Mouse (Mus musculus) mouse embryonic stem cell (cell line): Measurements from ENCODE around the gene Gm1123.

Source experiments
- in situ Hi-C, 2 experiments: fragments of 300-500 bp; cut with MboI; formaldehyde crosslinking; loops; 1 replicate in 1 of 2; 3 replicates in 1 of 2; pipeline ENCODE4 v1.14.3; 2019 to 2020; ENCODE audit warnings: low sequenced_read_pairs in 2 of 2, low pct_unique_long_range_greater_than_20kb in 1 of 2, mixed read lengths in 1 of 2; ENCODE audit not compliant: unreplicated experiment in 1 of 2

Gene Gm1123

GRCm38 (mm10) chr9:99035575-99035974, at the start of gene Gm1123:
Gene Gm1123, minus strand, starts transcription at chr9:99035715.
- in situ Hi-C loops, result no loop called here

GRCm38 (mm10) chr9:99081718-99082117, 46.2 kb upstream of the Gm1123 start:
- in situ Hi-C loops, result no loop called here

- in situ Hi-C loops, result no loop called here
Observed at GRCm38 (mm10) chr9:99081308-99081707, 45.8 kb upstream of the Gm1123 start.

GRCm38 (mm10) chr9:99080657-99081056, 45.1 kb upstream of the Gm1123 start:
- in situ Hi-C loops, result no loop called here

DNA sequence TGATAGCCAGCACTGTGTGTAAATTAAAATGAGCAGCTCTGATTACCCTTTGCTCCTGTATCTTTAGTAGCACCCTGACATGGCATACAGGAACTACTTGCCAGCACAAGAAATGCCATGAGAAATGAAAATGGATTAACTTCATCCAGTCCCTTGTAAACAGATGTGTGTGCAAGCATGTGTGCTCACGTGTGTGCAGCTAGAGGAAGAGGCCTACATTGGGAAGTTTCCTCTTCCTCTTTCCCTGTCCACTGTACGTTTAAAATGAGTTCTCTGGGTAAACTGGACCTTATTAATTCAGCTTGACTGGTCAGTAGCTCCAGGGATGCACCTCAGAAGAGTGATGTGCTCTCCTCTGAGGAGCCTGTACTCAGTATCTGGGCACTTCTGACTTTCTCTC, 38.9 kb upstream of the Gm1123 start:
- in situ Hi-C loops, result no loop called here

GRCm38 (mm10) chr9:99072538-99072937, 37.0 kb upstream of the Gm1123 start:
- in situ Hi-C loops, result no loop called here

DNA sequence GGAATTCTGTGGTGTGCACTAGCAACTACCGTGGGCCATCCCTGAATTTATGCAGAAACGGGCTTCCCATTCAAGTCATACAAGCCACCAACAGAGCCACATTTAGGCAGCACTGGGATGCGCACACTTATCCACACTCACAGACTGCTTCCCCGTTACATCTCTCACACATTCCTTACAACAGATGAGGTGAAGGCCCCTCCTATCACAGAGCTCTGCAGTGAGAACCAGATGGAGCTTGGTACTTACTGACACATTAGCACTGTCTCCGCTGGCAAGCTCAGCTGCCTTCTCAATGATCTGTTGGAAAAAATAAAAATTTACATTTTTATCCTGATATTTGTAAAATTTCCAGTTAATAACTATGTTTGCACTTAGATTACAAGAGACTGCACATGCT, 29.8 kb upstream of the Gm1123 start:
- in situ Hi-C loops, result loop anchor here in 1 of 2 experiments (10.0 kb wide), 1 partner anchor 179 kb away; the partner anchor contains the start of gene Cep70

DNA sequence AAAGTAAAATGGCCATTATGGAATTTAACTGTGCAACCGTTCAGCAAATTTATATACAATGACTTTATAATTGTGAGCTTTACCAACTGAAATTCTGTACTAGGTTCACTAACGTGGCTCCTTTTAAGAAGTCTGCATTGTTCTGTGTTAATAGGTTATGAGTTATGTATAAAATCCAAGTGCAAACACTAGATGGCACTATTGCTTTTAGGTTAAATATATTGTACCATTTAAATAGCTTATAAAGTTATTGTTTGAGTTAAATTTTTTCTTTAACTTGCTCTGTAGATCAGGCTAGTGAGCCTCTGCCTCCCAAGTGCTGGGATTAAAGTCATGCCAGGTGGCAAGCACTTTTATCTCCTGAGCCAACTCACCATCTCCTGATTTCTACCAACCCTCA, 28.7 kb upstream of the Gm1123 start:
- in situ Hi-C loops, result loop anchor here in 1 of 2 experiments (10.0 kb wide), 1 partner anchor 181 kb away; the partner anchor contains the start of gene Cep70

- in situ Hi-C loops, result loop anchor here in 1 of 2 experiments (10.0 kb wide), 1 partner anchor 182 kb away; the partner anchor contains the start of gene Cep70
Observed at GRCm38 (mm10) chr9:99062544-99062943, 27.0 kb upstream of the Gm1123 start.

- in situ Hi-C loops, result no loop called here
Observed at GRCm38 (mm10) chr9:99057751-99058150, 22.2 kb upstream of the Gm1123 start.

GRCm38 (mm10) chr9:99049760-99050159, 14.2 kb upstream of the Gm1123 start:
- in situ Hi-C loops, result no loop called here

- in situ Hi-C loops, result no loop called here
Observed at GRCm38 (mm10) chr9:99048724-99049250, 13.3 kb upstream of the Gm1123 start.

GRCm38 (mm10) chr9:99044761-99045160, 9.2 kb upstream of the Gm1123 start:
- in situ Hi-C loops, result no loop called here

DNA sequence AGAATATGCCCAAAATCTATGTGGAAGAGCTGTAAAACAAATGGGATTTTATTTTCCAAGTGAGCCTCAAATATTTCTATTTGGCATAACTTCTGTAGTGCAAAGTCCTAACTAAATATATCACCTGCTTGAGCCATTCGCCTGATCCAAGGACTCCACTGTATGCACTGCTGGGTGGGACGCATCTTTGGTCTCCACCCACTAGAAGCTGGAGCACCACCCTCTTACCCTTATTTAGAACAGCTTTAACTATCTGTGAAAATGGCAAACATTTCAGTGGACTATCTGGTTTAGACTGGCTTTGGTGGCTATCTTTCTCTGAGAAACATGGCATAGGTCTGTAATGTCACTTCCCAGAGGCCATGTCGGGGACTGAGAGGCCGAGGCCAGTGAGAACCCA, 7.1 kb upstream of the Gm1123 start:
- in situ Hi-C loops, result no loop called here

DNA sequence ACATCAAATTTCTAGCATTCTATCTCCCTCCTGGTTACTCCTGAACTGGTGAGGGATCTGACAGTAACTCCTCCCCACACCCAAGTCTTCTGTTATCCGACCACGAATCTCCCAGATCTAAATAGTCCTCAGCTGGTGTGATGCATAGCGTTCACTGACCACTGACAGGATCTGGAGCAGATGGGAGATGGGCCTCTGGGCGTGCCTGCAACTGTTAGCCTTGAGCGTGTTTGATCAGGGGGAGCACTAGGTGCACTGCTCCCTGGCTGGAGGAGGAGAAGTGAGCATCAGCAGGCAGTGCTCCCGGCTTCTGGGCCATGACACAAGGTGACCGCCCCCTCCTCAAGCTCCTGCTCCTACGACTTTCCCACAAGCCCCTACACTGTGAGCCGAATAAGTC, 6.5 kb upstream of the Gm1123 start:
- in situ Hi-C loops, result no loop called here

DNA sequence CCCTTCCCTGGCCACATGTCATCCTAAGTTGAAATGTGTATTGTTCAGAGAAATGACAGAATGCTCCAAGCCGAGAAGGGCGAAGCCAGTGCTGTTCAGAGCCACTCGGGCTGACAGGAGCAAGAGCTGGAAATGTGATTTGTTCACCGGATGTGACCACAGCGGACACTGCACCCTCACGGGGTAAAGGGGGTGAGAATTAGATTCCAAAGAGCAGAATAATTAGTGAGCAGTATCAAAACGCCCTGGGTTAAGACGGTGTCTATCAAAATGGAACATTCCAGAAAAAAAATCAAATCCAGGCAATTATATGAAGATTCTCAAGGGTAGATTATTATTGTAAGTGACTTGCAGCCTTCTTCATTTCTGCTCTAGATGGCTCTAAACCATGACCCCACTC, 1.4 kb downstream of the Gm1123 start:
- in situ Hi-C loops, result no loop called here

DNA sequence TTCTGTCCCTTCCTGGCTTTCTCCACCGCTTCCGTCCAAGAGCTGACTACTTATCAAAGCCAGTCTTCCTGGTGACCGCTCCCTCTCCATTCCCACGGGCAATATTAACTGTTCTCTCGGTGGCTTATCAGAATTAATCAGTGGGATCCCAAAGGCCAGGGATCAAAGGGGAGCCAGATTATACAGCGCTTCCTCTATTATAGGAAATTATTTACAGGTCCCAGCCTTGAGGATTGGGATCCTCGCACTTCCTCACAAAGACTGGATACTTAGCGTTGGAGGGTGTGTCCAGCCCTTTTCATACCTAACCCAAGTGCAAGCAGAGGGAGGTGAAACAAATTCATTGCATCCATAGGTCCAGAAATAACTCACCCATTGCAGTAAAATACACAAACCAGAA, 3.5 kb downstream of the Gm1123 start:
- in situ Hi-C loops, result no loop called here

DNA sequence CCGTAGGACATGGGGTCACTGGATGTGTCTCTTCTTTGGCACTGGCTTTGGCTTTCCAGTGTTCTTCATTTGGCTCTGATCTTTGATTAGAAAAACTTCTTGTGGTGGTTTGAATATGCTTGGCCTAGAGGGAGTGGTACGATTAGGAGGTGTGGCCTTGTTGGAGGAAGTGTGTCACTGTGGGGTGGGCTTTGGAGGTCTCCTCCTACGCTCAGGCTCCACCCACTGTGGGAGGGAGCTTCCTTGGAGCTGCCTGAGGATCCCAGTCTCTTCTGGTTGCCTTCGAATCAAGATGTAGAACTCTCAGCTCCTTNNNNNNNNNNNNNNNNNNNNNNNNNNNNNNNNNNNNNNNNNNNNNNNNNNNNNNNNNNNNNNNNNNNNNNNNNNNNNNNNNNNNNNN, 13.8 kb downstream of the Gm1123 start:
- in situ Hi-C loops, result no loop called here

DNA sequence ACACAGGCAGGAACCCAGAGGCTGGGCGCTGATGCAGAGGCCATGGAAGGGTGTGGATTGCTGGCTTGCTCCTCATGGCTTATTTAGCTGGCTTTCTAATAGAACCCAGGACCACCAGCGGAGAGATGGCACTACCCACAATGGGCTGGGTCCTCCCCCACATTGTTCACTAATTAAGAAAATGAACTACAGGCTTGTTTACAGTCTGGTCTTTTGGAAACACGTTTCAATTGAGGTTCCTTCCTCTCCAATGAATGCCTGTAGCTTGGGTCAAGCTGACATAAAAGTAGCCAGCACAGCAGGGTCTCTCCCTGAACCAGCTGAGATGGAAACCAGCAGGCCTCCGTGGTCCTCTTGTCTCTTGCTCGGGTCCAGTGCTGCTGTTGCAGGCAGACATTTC, 14.3 kb downstream of the Gm1123 start:
- in situ Hi-C loops, result no loop called here

DNA sequence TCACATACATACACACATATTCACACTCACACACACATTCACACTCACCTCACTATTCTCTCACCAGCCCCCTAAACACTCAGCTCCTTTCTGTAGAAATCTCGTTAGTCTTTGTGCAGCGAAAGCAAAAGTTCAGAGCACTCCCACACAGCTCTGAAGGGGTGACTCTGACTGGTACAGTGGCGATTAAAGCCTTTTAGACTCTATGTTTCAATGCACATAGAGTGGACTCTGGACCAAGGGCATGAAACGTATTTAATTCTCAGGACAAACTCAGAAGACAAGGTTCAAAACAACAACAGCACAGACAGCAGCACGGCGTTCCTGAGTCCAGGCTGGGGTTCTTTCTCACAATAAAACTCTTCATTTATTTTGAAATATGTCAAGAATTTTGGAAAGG, 17.8 kb downstream of the Gm1123 start:
- in situ Hi-C loops, result no loop called here

GRCm38 (mm10) chr9:99016759-99017158, 18.8 kb downstream of the Gm1123 start:
- in situ Hi-C loops, result no loop called here
